Mouse (Mus musculus): ENCODE measurements at regions not wholly inside any gene's neighbourhood (a gene's known extent, or its start where the extent isn't known, plus 50 kb on each side); places are given as distances from the start of the nearest gene placed in this dataset.
A peak's percentile ranks its signal among the peaks of the same experiment; 100 is the strongest.

GRCm38 (mm10) chr17:80825971-80826730 lies 97.9 kb upstream of the Map4k3 start:
- H3K27me3 ChIP-seq (ENCODE audit: control insufficient read depth, insufficient read depth, low read length) = no peaks in the 10 kb centered on the region; the same call in 1 of the 2 replicates
- no peak overlapping the region for H3K27ac ChIP-seq (ENCODE audit: insufficient read depth, low read length)
- WGBS = 70% methylated on average over 12 of the region's 12 CpGs
- TF ChIP-seq CTCF (IDR thresholded peaks at IDR 0.05; ENCODE audit: borderline replicate concordance, insufficient read depth, low read depth, low read length) (no peak), POLR2A (IDR thresholded peaks at IDR 0.05; ENCODE audit: borderline replicate concordance, insufficient read depth, low read length) (no peak)
- DNase-seq = no peak
- no peak overlapping the region for H3K4me3 ChIP-seq (replicated peaks; ENCODE audit: insufficient read depth, low read depth, low read length)
- H3K4me1 ChIP-seq (ENCODE audit: control insufficient read depth, insufficient read depth, low read length) = no peaks in the 10 kb centered on the region

GRCm38 (mm10) chr17:80825518-80825901 lies 97.2 kb upstream of the Map4k3 start:
- WGBS = 67% methylated on average over 10 of the region's 10 CpGs
- no peak overlapping the region for H3K27ac ChIP-seq (ENCODE audit: insufficient read depth, low read length)

GRCm38 (mm10) chr17:80824826-80825517 lies 96.7 kb upstream of the Map4k3 start:
- no peak for TF ChIP-seq CTCF (IDR thresholded peaks at IDR 0.05; ENCODE audit: borderline replicate concordance, insufficient read depth, low read depth, low read length)
- TF ChIP-seq POLR2A (IDR thresholded peaks at IDR 0.05; ENCODE audit: borderline replicate concordance, insufficient read depth, low read length) = no peak
- 88% methylated on average over 13 of the region's 13 CpGs for WGBS
- no peak overlapping the region for H3K4me3 ChIP-seq (replicated peaks; ENCODE audit: insufficient read depth, low read depth, low read length)
- H3K27ac ChIP-seq (ENCODE audit: insufficient read depth, low read length) = no peak overlapping the region
- H3K4me1 ChIP-seq (ENCODE audit: control insufficient read depth, insufficient read depth, low read length) = no peaks in the 10 kb centered on the region
- no peaks in the 10 kb centered on the region; the same call in 1 of the 2 replicates for H3K27me3 ChIP-seq (ENCODE audit: control insufficient read depth, insufficient read depth, low read length)
- no peak for DNase-seq

More at GRCm38 (mm10) chr17:80825518-80825901, 97.2 kb upstream of the Map4k3 start:
- Histone ChIP-seq H3K4me3 (replicated peaks; ENCODE audit: insufficient read depth, low read depth, low read length) (no peak overlapping the region), H3K4me1 (ENCODE audit: control insufficient read depth, insufficient read depth, low read length) (no peaks in the 10 kb centered on the region), H3K27me3 (ENCODE audit: control insufficient read depth, insufficient read depth, low read length) (no peaks in the 10 kb centered on the region; the same call in 1 of the 2 replicates)
- TF ChIP-seq POLR2A (IDR thresholded peaks at IDR 0.05; ENCODE audit: borderline replicate concordance, insufficient read depth, low read length) (no peak), CTCF (IDR thresholded peaks at IDR 0.05; ENCODE audit: borderline replicate concordance, insufficient read depth, low read depth, low read length) (no peak)
- no peak for DNase-seq

DNA sequence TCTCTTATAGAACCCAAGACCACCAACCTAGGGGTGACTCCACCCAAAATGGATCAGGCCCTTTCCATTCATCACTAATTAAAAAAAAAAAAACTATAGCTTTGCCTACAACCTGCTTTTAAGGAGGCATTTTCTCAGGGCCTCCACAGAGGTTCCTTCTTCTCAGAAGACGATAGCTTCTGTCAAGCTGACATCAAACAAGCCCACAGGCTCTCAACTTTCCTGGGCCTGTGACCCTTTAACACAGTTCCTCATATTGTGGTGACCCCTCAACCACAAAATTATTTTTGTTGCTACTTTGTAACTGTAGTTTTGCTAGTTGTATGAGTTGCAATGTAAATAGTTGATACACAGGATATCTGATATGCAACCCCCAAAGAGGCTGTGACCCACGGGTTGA lies 96.0 kb upstream of the Map4k3 start:
- DNase-seq = no peak
- 95% methylated on average over 2 of the region's 2 CpGs for WGBS
- H3K4me3 ChIP-seq (replicated peaks; ENCODE audit: insufficient read depth, low read depth, low read length) = no peak overlapping the region
- TF ChIP-seq CTCF (IDR thresholded peaks at IDR 0.05; ENCODE audit: borderline replicate concordance, insufficient read depth, low read depth, low read length) = no peak
- TF ChIP-seq POLR2A (IDR thresholded peaks at IDR 0.05; ENCODE audit: borderline replicate concordance, insufficient read depth, low read length) = no peak
- no peaks in the 10 kb centered on the region; the same call in 1 of the 2 replicates for H3K27me3 ChIP-seq (ENCODE audit: control insufficient read depth, insufficient read depth, low read length)
- H3K27ac ChIP-seq (ENCODE audit: insufficient read depth, low read length) = no peak overlapping the region
- no peaks in the 10 kb centered on the region for H3K4me1 ChIP-seq (ENCODE audit: control insufficient read depth, insufficient read depth, low read length)

- no peak for DNase-seq
- no peak for TF ChIP-seq CTCF (IDR thresholded peaks at IDR 0.05; ENCODE audit: borderline replicate concordance, insufficient read depth, low read depth, low read length)
- Histone ChIP-seq H3K4me3 (replicated peaks; ENCODE audit: insufficient read depth, low read depth, low read length) (no peak overlapping the region), H3K27ac (ENCODE audit: insufficient read depth, low read length) (no peak overlapping the region), H3K27me3 (ENCODE audit: control insufficient read depth, insufficient read depth, low read length) (no peaks in the 10 kb centered on the region; the same call in 1 of the 2 replicates), H3K4me1 (ENCODE audit: control insufficient read depth, insufficient read depth, low read length) (no peaks in the 10 kb centered on the region)
- WGBS = 64% methylated on average over 8 of the region's 8 CpGs
These were observed 92.6 kb upstream of the Map4k3 start for GRCm38 (mm10) chr17:80820888-80821287.

DNA sequence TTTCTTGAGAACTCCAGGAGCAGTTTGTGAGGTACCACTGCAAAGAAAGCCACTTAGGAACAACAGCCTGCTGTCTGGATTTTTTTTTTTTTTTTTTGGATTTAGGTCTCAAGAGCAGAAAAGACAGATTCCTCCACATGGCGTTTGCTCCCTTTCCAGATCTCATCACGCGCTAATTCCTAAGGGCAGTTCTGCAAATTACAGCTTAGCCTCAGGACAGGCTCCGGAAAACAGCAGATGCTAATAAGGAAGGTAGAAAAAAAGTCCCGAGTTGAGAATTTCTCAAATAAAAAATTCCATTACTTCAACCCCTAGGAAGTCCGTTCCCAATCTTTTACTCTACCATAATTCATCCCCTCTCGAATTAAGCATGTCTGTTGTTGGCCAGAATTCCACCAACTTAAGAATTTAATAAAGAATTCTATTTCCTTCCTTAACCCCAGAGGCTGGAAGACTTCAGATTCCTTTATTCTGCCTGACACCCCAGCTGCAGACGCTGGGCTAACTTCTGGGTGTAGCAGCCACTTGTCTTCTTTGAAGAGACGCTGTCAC lies 90.3 kb upstream of the Map4k3 start:
- WGBS = 82% methylated on average over 9 of the region's 9 CpGs
- Histone ChIP-seq H3K27ac (ENCODE audit: insufficient read depth, low read length) (no peak overlapping the region), H3K27me3 (ENCODE audit: control insufficient read depth, insufficient read depth, low read length) (no peaks in the 10 kb centered on the region), H3K4me3 (replicated peaks; ENCODE audit: insufficient read depth, low read depth, low read length) (no peak overlapping the region), H3K4me1 (ENCODE audit: control insufficient read depth, insufficient read depth, low read length) (no peaks in the 10 kb centered on the region)
- TF ChIP-seq POLR2A (IDR thresholded peaks at IDR 0.05; ENCODE audit: borderline replicate concordance, insufficient read depth, low read length) (no peak), CTCF (IDR thresholded peaks at IDR 0.05; ENCODE audit: borderline replicate concordance, insufficient read depth, low read depth, low read length) (no peak)
- peak in 1 of 2 experiments; percentile 28 for DNase-seq

DNA sequence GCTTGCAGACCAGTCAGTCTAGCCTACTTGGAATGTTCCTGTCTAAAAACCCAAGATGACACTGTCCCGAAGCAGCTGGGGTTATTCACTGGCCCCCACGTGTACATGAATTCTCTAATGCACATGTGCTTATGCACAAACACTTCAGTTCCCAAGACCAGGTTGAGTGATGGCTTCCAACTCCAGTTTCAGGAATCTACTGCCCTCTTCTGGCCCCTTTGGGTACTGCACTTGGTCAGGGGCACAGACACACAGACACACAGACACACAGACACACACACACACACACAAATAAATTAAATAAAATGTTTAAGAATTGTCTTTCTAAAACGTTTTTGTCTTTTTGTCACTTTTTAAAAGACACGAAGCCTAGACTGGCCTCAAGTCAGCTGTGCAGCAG lies 87.5 kb upstream of the Map4k3 start:
- Histone ChIP-seq H3K27ac (ENCODE audit: insufficient read depth, low read length) (no peak overlapping the region), H3K27me3 (ENCODE audit: control insufficient read depth, insufficient read depth, low read length) (no peaks in the 10 kb centered on the region), H3K4me3 (replicated peaks; ENCODE audit: insufficient read depth, low read depth, low read length) (no peak overlapping the region), H3K4me1 (ENCODE audit: control insufficient read depth, insufficient read depth, low read length) (no peaks in the 10 kb centered on the region)
- peak; percentile 51; the same call in 1 of the 2 replicates for TF ChIP-seq CTCF (IDR thresholded peaks at IDR 0.05; ENCODE audit: borderline replicate concordance, insufficient read depth, low read depth, low read length)
- no peak for TF ChIP-seq POLR2A (IDR thresholded peaks at IDR 0.05; ENCODE audit: borderline replicate concordance, insufficient read depth, low read length)
- DNase-seq = no peak
- 78% methylated on average over 4 of the region's 4 CpGs for WGBS
